Mouse (Mus musculus) stomach, postnatal 0 days (tissue): ENCODE measurements around the gene Cpm.

Source experiments
- CTCF ChIP-seq: IDR thresholded peaks from 2 replicates; pipeline ENCODE4 v1.5.1; 2016; ENCODE audit warnings: antibody characterized with exemption, low read depth, mild to moderate bottlenecking, moderate library complexity
- EP300 ChIP-seq: optimal IDR thresholded peaks from 2 replicates; pipeline ENCODE3; 2016; ENCODE audit warnings: antibody characterized with exemption

- TF ChIP-seq CTCF = no peak
- TF ChIP-seq EP300 = no peak
These were observed 25.4 kb downstream of the Cpm start for GRCm38 (mm10) chr10:117654576-117655123.
